Mouse (Mus musculus) neural tube, embryonic 14.5 days (tissue): ENCODE data around the gene Nmur1. TPM values are rescaled to one million over a fixed set of nuclear protein-coding genes. Genes with fewer than 3 reads are reported as not detected.
A peak's percentile ranks its signal among the peaks of the same experiment; 100 is the strongest.

ENCODE experiments used
- ATAC-seq: fragments of 200-750 bp; cut with Nextera tagmentation; 2 replicates; pipeline ENCODE4 v1.8.0; 2017; ENCODE audit warnings: low read depth, mild to moderate bottlenecking, moderate TSS enrichment, moderate library complexity
- H3K27ac ChIP-seq: fragments of 300-500 bp; sonication (generic); 2 replicates; pipeline ENCODE4 v1.5.1; 2014; ENCODE audit warnings: low read depth, mild to moderate bottlenecking, control low read depth, low read length, moderate library complexity, mixed read lengths
- H3K27me3 ChIP-seq: fragments of 300-500 bp; sonication (generic); 2 replicates; pipeline ENCODE4 v1.6.1; 2014; ENCODE audit warnings: low read length; ENCODE audit not compliant: control insufficient read depth, insufficient read depth
- H3K36me3 ChIP-seq: fragments of 300-500 bp; sonication (generic); 2 replicates; pipeline ENCODE4 v1.6.1; 2014; ENCODE audit warnings: low read length, mixed read lengths; ENCODE audit not compliant: control insufficient read depth, insufficient read depth
- H3K4me1 ChIP-seq: fragments of 300-500 bp; sonication (generic); 2 replicates; pipeline ENCODE4 v1.6.1; 2014; ENCODE audit warnings: low read length; ENCODE audit not compliant: control insufficient read depth, insufficient read depth
- H3K4me2 ChIP-seq: fragments of 300-500 bp; sonication (generic); 2 replicates; pipeline ENCODE4 v1.6.1; 2014; ENCODE audit warnings: mild to moderate bottlenecking, low read depth, low read length, control low read depth
- H3K4me3 ChIP-seq: fragments of 300-500 bp; sonication (generic); 2 replicates; pipeline ENCODE4 v1.5.1; 2014; ENCODE audit warnings: low read depth, low read length, control low read depth, mixed read lengths
- H3K9ac ChIP-seq: fragments of 300-500 bp; sonication (generic); replicated peaks from 2 replicates; pipeline ENCODE4 v1.6.1; 2014; ENCODE audit warnings: low read depth, mild to moderate bottlenecking, control low read depth, low read length, mixed read lengths
- H3K9me3 ChIP-seq: fragments of 300-500 bp; sonication (generic); 2 replicates; pipeline ENCODE4 v1.6.1; 2016; ENCODE audit warnings: low read length; ENCODE audit not compliant: control insufficient read depth
- WGBS: fragments of 180-500 bp; shearing (Covaris S2); extraction: QIAGEN DNeasy Blood & Tissue Kit; methylation state at CpG from one replicate; pipeline ENCODE4 v1.1.7; 2014; 5-methylcytosine and 5-hydroxymethylcytosine counted together
- polyA plus RNA-seq: library from polyadenylated mRNA; unstranded; fragments of >200 nt; fragmentation: Nextera tagmentation; extraction: Ambion mirVana; gene quantifications from 2 replicates; pipeline ENCODE4 v1.2.1, GENCODE M21; 2014

Nmur1 gene
- polyA plus RNA-seq, 1 experiment from 2014 or later: not detected

DNA sequence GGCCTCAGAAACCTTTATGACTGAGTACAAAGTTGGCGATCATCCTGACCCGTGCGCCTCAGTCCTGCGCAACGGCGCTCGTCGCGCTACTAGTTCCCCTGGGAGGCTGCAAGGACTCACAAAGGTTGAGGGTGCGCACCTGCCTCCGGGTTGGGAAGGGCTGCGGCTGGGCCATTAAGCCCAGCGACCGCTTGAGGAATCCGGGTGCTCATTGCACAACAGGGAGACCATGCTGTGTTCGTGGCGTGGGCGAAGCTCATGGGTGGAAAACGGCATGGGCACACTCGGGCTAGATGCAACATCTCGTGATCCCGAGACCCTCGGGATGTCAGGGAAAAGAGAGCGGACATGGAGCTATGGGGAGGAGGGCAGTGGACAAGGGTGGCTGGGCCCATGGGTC lies 16.8 kb upstream of the Nmur1 start:
- no peaks in the 10 kb centered on the region for H3K9me3 ChIP-seq
- H3K27me3 ChIP-seq: no peaks in the 10 kb centered on the region
- WGBS: 1% methylated on average over 24 of the region's 24 CpGs
- H3K27ac ChIP-seq: peak overlapping the region; percentile 99
- ATAC-seq: peak; percentile 19
- H3K36me3 ChIP-seq: no peaks in the 10 kb centered on the region
- H3K4me3 ChIP-seq: peak overlapping the region; percentile 42
- H3K9ac ChIP-seq: peak overlapping the region; percentile 89
- peak overlapping the region; percentile 91 for H3K4me2 ChIP-seq
- peaks cover 37% of the 10 kb centered on the region for H3K4me1 ChIP-seq

GRCm38 (mm10) chr1:86441980-86442831 lies 16.2 kb upstream of the Nmur1 start:
- Histone ChIP-seq H3K27ac (peak overlapping the region; percentile 99), H3K9me3 (no peaks in the 10 kb centered on the region), H3K4me2 (peak overlapping the region; percentile 91), H3K4me3 (peak overlapping the region; percentile 42), H3K36me3 (no peaks in the 10 kb centered on the region), H3K4me1 (peaks cover 36% of the 10 kb centered on the region), H3K27me3 (no peaks in the 10 kb centered on the region), H3K9ac (peak overlapping the region; percentile 89)
- peak; percentile 67 for ATAC-seq
- under 1% methylated on average over 81 of the region's 81 CpGs for WGBS

GRCm38 (mm10) chr1:86441724-86441979 lies 15.6 kb upstream of the Nmur1 start:
- 0% methylated on average over 5 of the region's 5 CpGs for WGBS
- ATAC-seq: peak; percentile 6; the same call in 1 of the 2 replicates

GRCm38 (mm10) chr1:86440887-86441723 lies 15.1 kb upstream of the Nmur1 start:
- H3K9ac ChIP-seq: peak overlapping the region; percentile 89; the same call in 1 of the 2 replicates
- H3K9me3 ChIP-seq: no peaks in the 10 kb centered on the region
- peak; percentile 32 for ATAC-seq
- H3K4me3 ChIP-seq: peak overlapping the region; percentile 42
- H3K27me3 ChIP-seq: no peaks in the 10 kb centered on the region
- no peaks in the 10 kb centered on the region for H3K36me3 ChIP-seq
- peak overlapping the region; percentile 91 for H3K4me2 ChIP-seq
- under 1% methylated on average over 24 of the region's 29 CpGs for WGBS
- peaks cover 36% of the 10 kb centered on the region for H3K4me1 ChIP-seq
- peak overlapping the region; percentile 99 for H3K27ac ChIP-seq

More at GRCm38 (mm10) chr1:86441724-86441979, 15.6 kb upstream of the Nmur1 start:
- H3K9ac ChIP-seq: peak overlapping the region; percentile 89
- H3K4me2 ChIP-seq: peak overlapping the region; percentile 91
- peak overlapping the region; percentile 99 for H3K27ac ChIP-seq
- H3K4me3 ChIP-seq: peak overlapping the region; percentile 42
- no peaks in the 10 kb centered on the region for H3K9me3 ChIP-seq
- peaks cover 36% of the 10 kb centered on the region for H3K4me1 ChIP-seq
- H3K36me3 ChIP-seq: no peaks in the 10 kb centered on the region
- no peaks in the 10 kb centered on the region for H3K27me3 ChIP-seq

DNA sequence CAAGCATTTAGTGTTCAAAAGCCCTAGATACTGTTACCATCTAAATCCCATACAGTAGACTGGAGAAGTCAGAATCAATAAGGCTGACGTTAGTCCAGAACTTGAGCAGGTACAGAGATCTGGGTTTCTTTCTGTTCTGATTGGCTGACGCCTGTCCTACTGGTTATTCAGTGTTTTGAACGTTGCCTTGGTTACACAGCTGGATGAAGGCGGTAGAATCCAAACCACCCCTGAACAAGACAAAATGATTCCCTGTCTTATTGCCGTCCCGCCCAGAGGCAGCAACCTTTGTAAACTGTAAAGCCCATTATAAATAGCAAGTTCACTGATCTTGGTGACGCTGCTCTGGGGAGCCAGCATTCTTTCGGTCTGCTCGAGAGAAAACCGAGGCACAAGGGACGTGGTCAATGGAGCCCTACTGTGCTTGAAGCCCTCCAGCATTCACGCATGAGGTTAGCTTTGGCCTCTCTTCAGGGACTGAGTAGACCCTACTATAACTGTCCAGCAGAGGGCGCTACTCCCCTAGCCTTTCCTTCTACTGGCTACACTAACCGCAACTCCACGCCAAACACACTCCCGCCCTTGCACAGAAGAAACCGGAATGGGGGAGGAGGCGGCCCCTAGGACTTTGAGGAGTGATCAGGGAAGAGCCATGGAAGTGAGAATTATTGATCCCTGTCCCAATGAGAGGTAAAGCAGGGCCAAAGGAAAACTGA lies 14.3 kb upstream of the Nmur1 start:
- no peaks in the 10 kb centered on the region for H3K36me3 ChIP-seq
- WGBS: 3% methylated on average over 18 of the region's 18 CpGs
- H3K9me3 ChIP-seq: no peaks in the 10 kb centered on the region
- H3K4me2 ChIP-seq: peak overlapping the region; percentile 91
- no peaks in the 10 kb centered on the region for H3K27me3 ChIP-seq
- H3K4me3 ChIP-seq: peak overlapping the region; percentile 42; the same call in 1 of the 2 replicates
- peak overlapping the region; percentile 99 for H3K27ac ChIP-seq
- peaks cover 39% of the 10 kb centered on the region for H3K4me1 ChIP-seq
- 0 out of 2 replicates have a peak overlapping the region, but pooled peaks have one; percentile 89 for H3K9ac ChIP-seq
- peak; percentile 78 for ATAC-seq

DNA sequence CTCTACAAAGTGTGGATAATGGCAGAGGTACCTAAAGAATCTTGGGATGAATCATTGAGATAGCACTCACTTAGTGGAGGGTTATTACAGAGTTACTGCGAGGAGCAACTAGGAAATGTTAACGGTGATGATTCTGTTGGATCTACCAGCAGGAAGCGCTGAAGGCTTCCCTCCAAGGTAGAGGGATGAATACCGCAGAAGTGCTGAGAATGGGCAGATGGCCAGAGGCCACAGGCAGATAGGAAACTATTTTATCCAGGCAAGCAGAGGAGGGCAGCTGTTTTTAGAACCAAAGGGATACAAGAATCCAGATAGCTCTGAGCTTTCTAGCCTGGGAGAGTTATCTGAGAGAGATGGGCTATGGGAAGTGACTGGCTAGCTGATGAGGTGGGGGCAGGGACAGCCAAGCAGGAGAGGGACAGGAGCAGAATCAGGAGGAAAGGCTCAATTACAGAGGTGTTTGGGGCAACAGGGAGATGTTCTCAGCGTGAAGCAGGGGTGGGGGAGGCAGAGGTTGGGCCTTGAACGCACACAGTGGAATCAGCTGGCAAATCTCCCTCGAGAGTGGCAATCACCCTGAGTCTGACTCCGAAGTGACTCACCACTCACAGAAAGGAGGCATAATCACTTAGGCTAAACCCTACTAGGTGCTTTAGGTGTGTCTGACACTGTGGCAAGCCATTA lies 13.6 kb upstream of the Nmur1 start:
- Histone ChIP-seq H3K4me2 (no peak overlapping the region), H3K27ac (no peak overlapping the region), H3K36me3 (no peaks in the 10 kb centered on the region), H3K27me3 (no peaks in the 10 kb centered on the region), H3K9ac (no peak overlapping the region), H3K9me3 (no peaks in the 10 kb centered on the region), H3K4me1 (peaks cover 45% of the 10 kb centered on the region), H3K4me3 (no peak overlapping the region)
- ATAC-seq: no peak
- 25% methylated on average over 8 of the region's 8 CpGs for WGBS

DNA sequence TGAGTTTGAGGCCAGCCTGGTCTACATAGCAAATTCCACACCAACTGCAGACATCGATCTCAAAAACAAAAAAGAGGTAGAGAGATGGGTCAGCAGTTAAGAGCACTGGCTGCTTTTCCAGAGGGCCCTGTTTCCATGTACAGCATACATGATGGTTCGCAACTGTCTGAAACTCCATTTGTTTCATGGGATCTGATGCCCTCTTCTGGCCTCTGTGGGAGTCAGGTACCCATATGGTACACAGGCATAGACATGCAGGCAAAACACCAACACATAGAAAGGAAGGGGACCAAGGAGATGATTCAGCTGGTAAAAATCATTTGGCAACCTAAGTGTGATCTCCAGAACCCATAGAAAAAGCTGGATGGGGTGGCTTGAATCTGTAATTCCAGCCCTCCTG lies 12.5 kb upstream of the Nmur1 start:
- no peak overlapping the region for H3K4me2 ChIP-seq
- no peak overlapping the region for H3K27ac ChIP-seq
- no peaks in the 10 kb centered on the region for H3K9me3 ChIP-seq
- 78% methylated on average over 2 of the region's 2 CpGs for WGBS
- H3K27me3 ChIP-seq: no peaks in the 10 kb centered on the region
- H3K4me3 ChIP-seq: no peak overlapping the region
- H3K36me3 ChIP-seq: no peaks in the 10 kb centered on the region
- peaks cover 43% of the 10 kb centered on the region for H3K4me1 ChIP-seq
- no peak for ATAC-seq
- H3K9ac ChIP-seq: no peak overlapping the region

GRCm38 (mm10) chr1:86438014-86438319 lies 11.9 kb upstream of the Nmur1 start:
- H3K27me3 ChIP-seq: no peaks in the 10 kb centered on the region
- no peak for ATAC-seq
- H3K4me2 ChIP-seq: no peak overlapping the region
- WGBS: 76% methylated on average over 6 of the region's 6 CpGs
- no peaks in the 10 kb centered on the region for H3K9me3 ChIP-seq
- no peak overlapping the region for H3K9ac ChIP-seq
- peaks cover 40% of the 10 kb centered on the region for H3K4me1 ChIP-seq
- no peak overlapping the region for H3K4me3 ChIP-seq
- no peaks in the 10 kb centered on the region for H3K36me3 ChIP-seq
- no peak overlapping the region for H3K27ac ChIP-seq
